Mouse (Mus musculus): ENCODE measurements around the gene Mex3d. TPM values are rescaled to one million over a fixed set of nuclear protein-coding genes. Genes with fewer than 3 reads are reported as not detected.

Mex3d gene
- polyA plus RNA-seq, 1 experiment from 2014 or later = 13.6 TPM

DNA sequence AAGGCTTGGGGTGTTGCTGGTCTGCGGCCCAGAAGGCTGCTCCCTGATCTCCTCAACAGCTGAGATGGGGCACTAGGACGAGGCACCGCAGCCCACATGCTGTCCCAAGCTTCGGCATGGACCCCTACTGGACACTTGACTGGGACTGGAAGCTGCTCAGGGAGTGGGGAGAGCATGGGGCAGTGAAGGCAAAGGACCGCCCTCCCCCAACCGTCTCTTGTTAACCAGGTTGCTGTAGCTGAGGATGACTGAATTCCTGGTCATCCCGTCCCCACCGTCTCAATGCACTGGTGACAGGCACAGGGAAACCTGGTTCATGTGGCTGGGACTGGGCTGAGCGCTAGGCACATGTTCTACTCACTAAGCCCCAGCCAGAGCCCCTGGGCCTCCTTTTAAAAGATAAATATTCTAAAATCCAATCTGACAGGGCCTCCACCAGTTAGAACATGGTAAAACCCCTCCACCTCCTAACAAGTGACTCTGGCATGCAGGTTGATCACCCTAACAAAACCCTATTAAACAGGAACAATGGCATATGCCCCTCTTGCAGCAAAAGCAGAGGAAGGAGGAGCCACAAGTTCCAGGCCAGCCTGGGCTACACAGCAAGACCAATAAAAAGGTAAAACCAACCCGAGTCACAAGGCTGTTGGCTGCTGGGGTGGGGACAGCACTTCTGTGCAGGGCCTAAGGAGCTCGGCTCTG lies 9.5 kb upstream of the Mex3d start:
- Histone ChIP-seq H3K9ac (ENCODE audit: low read depth, low read length) (peak overlapping the region; percentile 95), H3K9me3 (replicated peaks; ENCODE audit: control insufficient read depth, low read length, poor library complexity, severe bottlenecking) (no peaks in the 10 kb centered on the region), H3K4me1 (ENCODE audit: control insufficient read depth, insufficient read depth, low read length) (peaks cover 21% of the 10 kb centered on the region), H3K36me3 (ENCODE audit: control insufficient read depth, insufficient read depth, low read length) (peaks cover 31% of the 10 kb centered on the region), H3K4me2 (ENCODE audit: low read length) (peak overlapping the region; percentile 93), H3K27me3 (ENCODE audit: control insufficient read depth, insufficient read depth, low read depth, low read length) (no peaks in the 10 kb centered on the region), H3K27ac (ENCODE audit: low read length) (peak overlapping the region; percentile 100), H3K4me3 (ENCODE audit: low read depth, low read length) (peak overlapping the region; percentile 73; the same call in 1 of the 2 replicates)
- no peak for ATAC-seq
- WGBS = 89% methylated on average over 11 of the region's 11 CpGs

GRCm38 (mm10) chr10:80395025-80395627 lies 7.7 kb upstream of the Mex3d start:
- H3K27ac ChIP-seq (ENCODE audit: low read length) = no peak overlapping the region
- H3K36me3 ChIP-seq (ENCODE audit: control insufficient read depth, insufficient read depth, low read length) = peaks cover 38% of the 10 kb centered on the region
- no peak overlapping the region for H3K4me2 ChIP-seq (ENCODE audit: low read length)
- WGBS = 96% methylated on average over 35 of the region's 35 CpGs
- H3K27me3 ChIP-seq (ENCODE audit: control insufficient read depth, insufficient read depth, low read depth, low read length) = no peaks in the 10 kb centered on the region
- H3K4me1 ChIP-seq (ENCODE audit: control insufficient read depth, insufficient read depth, low read length) = peaks cover 14% of the 10 kb centered on the region
- no peak for ATAC-seq
- no peak overlapping the region for H3K9ac ChIP-seq (ENCODE audit: low read depth, low read length)
- no peak overlapping the region for H3K4me3 ChIP-seq (ENCODE audit: low read depth, low read length)
- H3K9me3 ChIP-seq (replicated peaks; ENCODE audit: control insufficient read depth, low read length, poor library complexity, severe bottlenecking) = no peaks in the 10 kb centered on the region

GRCm38 (mm10) chr10:80392687-80393086 lies 5.2 kb upstream of the Mex3d start:
- Histone ChIP-seq H3K4me2 (ENCODE audit: low read length) (no peak overlapping the region), H3K36me3 (ENCODE audit: control insufficient read depth, insufficient read depth, low read length) (peaks cover 38% of the 10 kb centered on the region), H3K9ac (ENCODE audit: low read depth, low read length) (no peak overlapping the region), H3K27ac (ENCODE audit: low read length) (no peak overlapping the region), H3K4me3 (ENCODE audit: low read depth, low read length) (no peak overlapping the region), H3K27me3 (ENCODE audit: control insufficient read depth, insufficient read depth, low read depth, low read length) (no peaks in the 10 kb centered on the region), H3K9me3 (replicated peaks; ENCODE audit: control insufficient read depth, low read length, poor library complexity, severe bottlenecking) (no peaks in the 10 kb centered on the region), H3K4me1 (ENCODE audit: control insufficient read depth, insufficient read depth, low read length) (peaks cover 14% of the 10 kb centered on the region)
- ATAC-seq = no peak
- 93% methylated on average over 5 of the region's 5 CpGs for WGBS

DNA sequence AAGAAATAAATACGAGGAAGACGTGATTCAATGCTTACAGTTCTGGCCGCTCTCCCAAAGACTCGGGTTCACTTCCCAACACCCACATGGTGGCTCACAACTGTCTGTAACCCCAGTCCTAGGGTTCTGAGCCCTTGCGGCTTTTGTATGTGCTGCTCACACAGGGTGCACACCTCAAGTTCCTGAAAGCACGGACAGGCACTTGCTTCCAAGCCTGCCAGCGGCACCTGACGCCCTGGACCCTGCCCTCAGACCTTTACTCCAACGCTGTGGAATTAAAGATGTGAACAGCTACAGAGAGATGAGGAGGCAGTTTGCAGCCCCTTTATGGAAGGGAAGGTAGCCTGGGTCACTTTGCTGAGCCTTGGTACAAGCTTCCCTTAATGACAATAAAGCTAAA lies 3.2 kb upstream of the Mex3d start:
- WGBS = 85% methylated on average over 9 of the region's 9 CpGs
- H3K4me1 ChIP-seq (ENCODE audit: control insufficient read depth, insufficient read depth, low read length) = peaks cover 6% of the 10 kb centered on the region

GRCm38 (mm10) chr10:80389185-80389708 lies 1.8 kb upstream of the Mex3d start:
- Histone ChIP-seq H3K27ac (ENCODE audit: low read length) (no peak overlapping the region), H3K27me3 (ENCODE audit: control insufficient read depth, insufficient read depth, low read depth, low read length) (no peaks in the 10 kb centered on the region), H3K9ac (ENCODE audit: low read depth, low read length) (no peak overlapping the region), H3K4me3 (ENCODE audit: low read depth, low read length) (no peak overlapping the region), H3K9me3 (replicated peaks; ENCODE audit: control insufficient read depth, low read length, poor library complexity, severe bottlenecking) (no peaks in the 10 kb centered on the region), H3K4me1 (ENCODE audit: control insufficient read depth, insufficient read depth, low read length) (peaks cover 15% of the 10 kb centered on the region), H3K4me2 (ENCODE audit: low read length) (no peak overlapping the region), H3K36me3 (ENCODE audit: control insufficient read depth, insufficient read depth, low read length) (peaks cover 27% of the 10 kb centered on the region)
- 87% methylated on average over 4 of the region's 4 CpGs for WGBS
- no peak for ATAC-seq

More for the DNA sequence above, 3.2 kb upstream of the Mex3d start:
- H3K27me3 ChIP-seq (ENCODE audit: control insufficient read depth, insufficient read depth, low read depth, low read length) = no peaks in the 10 kb centered on the region
- H3K36me3 ChIP-seq (ENCODE audit: control insufficient read depth, insufficient read depth, low read length) = peaks cover 38% of the 10 kb centered on the region
- no peak overlapping the region for H3K27ac ChIP-seq (ENCODE audit: low read length)
- no peaks in the 10 kb centered on the region for H3K9me3 ChIP-seq (replicated peaks; ENCODE audit: control insufficient read depth, low read length, poor library complexity, severe bottlenecking)
- no peak for ATAC-seq
- H3K9ac ChIP-seq (ENCODE audit: low read depth, low read length) = no peak overlapping the region
- no peak overlapping the region for H3K4me3 ChIP-seq (ENCODE audit: low read depth, low read length)
- H3K4me2 ChIP-seq (ENCODE audit: low read length) = no peak overlapping the region

GRCm38 (mm10) chr10:80388731-80389130 lies 1.3 kb upstream of the Mex3d start:
- no peak overlapping the region for H3K4me2 ChIP-seq (ENCODE audit: low read length)
- no peaks in the 10 kb centered on the region for H3K9me3 ChIP-seq (replicated peaks; ENCODE audit: control insufficient read depth, low read length, poor library complexity, severe bottlenecking)
- 36% methylated on average over 2 of the region's 2 CpGs for WGBS
- ATAC-seq = no peak
- no peak overlapping the region for H3K27ac ChIP-seq (ENCODE audit: low read length)
- H3K9ac ChIP-seq (ENCODE audit: low read depth, low read length) = no peak overlapping the region
- H3K36me3 ChIP-seq (ENCODE audit: control insufficient read depth, insufficient read depth, low read length) = peaks cover 25% of the 10 kb centered on the region
- peaks cover 20% of the 10 kb centered on the region for H3K4me1 ChIP-seq (ENCODE audit: control insufficient read depth, insufficient read depth, low read length)
- H3K4me3 ChIP-seq (ENCODE audit: low read depth, low read length) = no peak overlapping the region
- no peaks in the 10 kb centered on the region for H3K27me3 ChIP-seq (ENCODE audit: control insufficient read depth, insufficient read depth, low read depth, low read length)

DNA sequence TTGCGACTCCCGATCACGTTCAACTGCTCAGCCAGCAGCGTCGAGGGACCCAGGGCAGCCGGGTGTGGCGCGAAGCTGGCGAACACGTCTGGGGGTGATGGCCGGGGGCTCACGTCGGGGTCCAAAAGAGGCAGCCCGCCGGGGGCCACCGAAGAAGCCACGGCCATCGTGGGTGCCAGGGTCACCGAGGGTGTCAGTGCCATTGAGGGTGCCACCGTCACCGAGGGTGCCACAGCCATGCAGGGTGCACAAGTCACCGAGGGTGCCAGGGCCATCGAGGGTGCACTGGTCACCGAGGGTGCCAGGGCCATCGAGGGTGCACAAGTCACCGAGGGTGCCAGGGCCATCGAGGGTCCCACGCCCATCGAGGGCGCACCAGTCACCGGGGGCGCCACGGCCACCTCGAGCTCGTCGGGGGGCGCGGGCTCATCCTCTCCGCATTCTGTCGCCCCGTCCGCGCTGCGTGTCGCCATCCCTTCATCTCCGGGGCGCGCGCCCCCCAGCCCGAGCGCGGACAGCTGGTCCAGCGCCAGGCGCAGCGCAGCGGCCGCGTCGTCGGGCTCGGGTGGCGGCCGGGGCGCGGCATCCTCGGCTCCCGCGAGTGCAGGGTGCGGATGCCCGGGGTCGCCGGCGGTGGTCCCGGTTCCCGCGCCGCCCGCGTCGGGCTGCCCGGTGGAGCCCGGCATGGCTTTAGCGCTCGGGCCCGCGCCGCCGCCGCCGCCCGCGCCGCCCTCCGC lies 556 bp downstream of the Mex3d start:
- Histone ChIP-seq H3K4me2 (ENCODE audit: low read length) (peak overlapping the region; percentile 95), H3K9ac (ENCODE audit: low read depth, low read length) (peak overlapping the region; percentile 100), H3K9me3 (replicated peaks; ENCODE audit: control insufficient read depth, low read length, poor library complexity, severe bottlenecking) (no peaks in the 10 kb centered on the region), H3K36me3 (ENCODE audit: control insufficient read depth, insufficient read depth, low read length) (peaks cover 24% of the 10 kb centered on the region), H3K4me3 (ENCODE audit: low read depth, low read length) (peak overlapping the region; percentile 97), H3K4me1 (ENCODE audit: control insufficient read depth, insufficient read depth, low read length) (peaks cover 34% of the 10 kb centered on the region), H3K27ac (ENCODE audit: low read length) (peak overlapping the region; percentile 98), H3K27me3 (ENCODE audit: control insufficient read depth, insufficient read depth, low read depth, low read length) (no peaks in the 10 kb centered on the region)
- no peak for ATAC-seq
- WGBS = under 1% methylated on average over 56 of the region's 94 CpGs

- ATAC-seq = peak; percentile 82
- no peaks in the 10 kb centered on the region for H3K9me3 ChIP-seq (replicated peaks; ENCODE audit: control insufficient read depth, low read length, poor library complexity, severe bottlenecking)
- 1% methylated on average over 34 of the region's 34 CpGs for WGBS
- no peaks in the 10 kb centered on the region for H3K27me3 ChIP-seq (ENCODE audit: control insufficient read depth, insufficient read depth, low read depth, low read length)
- peak overlapping the region; percentile 97 for H3K4me3 ChIP-seq (ENCODE audit: low read depth, low read length)
- H3K27ac ChIP-seq (ENCODE audit: low read length) = peak overlapping the region; percentile 98
- H3K36me3 ChIP-seq (ENCODE audit: control insufficient read depth, insufficient read depth, low read length) = peaks cover 28% of the 10 kb centered on the region
- peaks cover 35% of the 10 kb centered on the region for H3K4me1 ChIP-seq (ENCODE audit: control insufficient read depth, insufficient read depth, low read length)
- peak overlapping the region; percentile 100 for H3K9ac ChIP-seq (ENCODE audit: low read depth, low read length)
- peak overlapping the region; percentile 95 for H3K4me2 ChIP-seq (ENCODE audit: low read length)
Measured at GRCm38 (mm10) chr10:80385811-80386734, 1.4 kb downstream of the Mex3d start.

Data from midbrain, embryonic 16.5 days (tissue).